Mouse (Mus musculus) ES-Bruce4 (cell line): ENCODE measurements around the gene Snd1.

Experiments
- CTCF ChIP-seq: IDR thresholded peaks from one replicate; pipeline ENCODE4 v1.8.1; 2011; ENCODE audit warnings: low read depth, low read length
- POLR2A ChIP-seq: IDR thresholded peaks from one replicate; pipeline ENCODE4 v1.8.1; 2011; ENCODE audit warnings: low read length; ENCODE audit not compliant: insufficient read depth

GRCm38 (mm10) chr6:28747931-28748670 lies 273.2 kb downstream of the Snd1 start:
- TF ChIP-seq CTCF (no peak), POLR2A (no peak)
